Mouse (Mus musculus): ENCODE measurements at regions not wholly inside any gene's neighbourhood (a gene's known extent, or its start where the extent isn't known, plus 50 kb on each side); places are given as distances from the start of the nearest gene placed in this dataset.

DNA sequence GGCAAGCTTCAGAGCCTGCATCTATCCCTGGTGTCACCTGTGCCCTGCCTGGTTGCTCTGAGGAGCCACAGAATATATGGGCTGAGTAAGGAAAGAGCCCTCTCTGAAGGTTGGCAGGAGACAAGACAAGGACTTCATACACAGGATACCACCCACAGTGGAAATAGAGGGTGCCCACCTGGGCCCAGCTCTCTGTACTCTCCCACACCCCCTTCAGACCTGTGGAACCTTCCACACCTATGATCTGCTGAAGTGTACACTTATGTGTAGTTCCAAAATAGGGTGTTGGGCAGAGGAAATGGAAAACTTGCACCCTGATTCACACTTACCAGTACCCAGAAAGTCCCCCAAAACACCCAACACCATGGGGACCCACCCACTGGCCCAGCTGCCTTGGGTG lies 135.2 kb downstream of the Rplp1 start:
- intact Hi-C loops (cut with DNase I) = no loop called here
- DNase-seq (ENCODE audit: low spot score in 2 of 2) = no peak

DNA sequence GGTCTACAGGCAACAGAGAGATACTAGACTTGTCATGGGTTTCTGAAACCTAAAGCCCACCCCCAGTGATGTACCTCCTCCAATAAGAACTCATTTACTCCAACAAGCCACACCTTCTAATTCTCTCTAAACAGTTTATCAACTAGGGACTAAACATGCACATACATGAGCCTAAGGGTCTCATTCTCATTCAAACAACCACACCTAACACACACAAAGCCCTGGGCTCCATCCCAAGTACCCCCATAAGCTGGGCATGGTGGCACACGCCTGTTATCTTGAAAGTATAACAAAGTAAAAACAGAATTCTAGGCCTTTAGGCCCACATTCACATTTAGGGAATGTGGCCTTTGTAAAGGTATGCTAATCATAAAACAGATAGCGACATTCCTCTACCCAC lies 137.9 kb downstream of the Rplp1 start:
- DNase-seq (ENCODE audit: low spot score in 2 of 2) = no peak
- intact Hi-C loops (cut with DNase I) = no loop called here

DNA sequence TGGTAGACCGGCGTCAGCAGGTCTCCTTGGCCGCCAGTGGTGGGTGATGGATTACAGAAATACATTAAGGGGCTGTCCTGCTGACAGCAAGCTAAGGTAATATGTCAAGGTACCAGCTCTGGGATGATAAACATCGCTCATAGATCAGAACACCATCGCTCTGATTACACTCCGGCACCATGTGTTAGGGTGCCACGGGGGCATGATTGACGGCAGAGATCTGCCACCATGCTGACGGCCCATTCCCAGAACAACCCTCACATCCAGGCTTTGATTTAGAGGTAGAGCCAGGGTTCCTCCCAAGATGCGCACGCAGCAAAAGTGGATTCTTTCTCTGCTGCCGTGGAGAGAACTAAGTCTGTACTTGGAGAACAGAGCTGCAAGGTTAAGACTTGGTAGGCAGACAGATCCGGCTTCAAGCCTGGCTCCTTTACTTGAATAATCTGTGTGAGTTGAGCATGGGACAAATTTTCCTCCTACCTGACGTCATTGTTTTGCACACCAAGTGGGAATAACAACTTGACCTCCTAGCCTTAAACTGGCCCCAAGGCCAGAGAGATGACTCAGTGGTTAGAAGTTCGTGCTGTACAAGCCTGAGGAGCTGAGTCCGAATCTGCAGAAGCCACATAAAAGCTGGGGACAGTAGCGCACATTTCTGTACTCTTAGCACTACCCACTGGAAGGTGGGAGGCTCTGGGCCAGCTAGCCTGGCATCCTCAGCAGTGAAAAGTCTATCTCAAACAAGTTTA lies 144.0 kb downstream of the Rplp1 start:
- intact Hi-C loops (cut with DNase I) = no loop called here

DNA sequence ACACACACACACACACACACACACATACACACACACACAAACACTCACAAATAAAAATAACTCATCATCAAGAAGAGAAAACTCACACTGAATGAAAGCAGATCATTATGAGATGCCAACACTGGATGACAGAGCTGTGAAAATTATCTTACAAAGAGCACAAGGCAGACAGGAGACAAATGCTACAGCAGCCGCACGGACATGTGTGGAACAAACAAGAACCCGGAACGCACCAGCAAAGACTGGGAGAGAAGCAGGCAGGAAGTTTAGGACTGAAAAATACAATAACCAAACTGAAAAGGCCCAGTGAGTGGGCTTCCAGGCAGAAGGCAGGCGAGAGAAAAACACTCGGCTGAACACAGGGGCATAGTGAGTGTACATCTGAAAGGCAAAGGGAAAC lies 148.2 kb downstream of the Rplp1 start:
- DNase-seq (ENCODE audit: low spot score in 2 of 2) = peak in 1 of 2 experiments; percentile 35
- intact Hi-C loops (cut with DNase I) = no loop called here

More for the DNA sequence above, 144.0 kb downstream of the Rplp1 start:
- no peak for DNase-seq (ENCODE audit: low spot score in 2 of 2)

DNA sequence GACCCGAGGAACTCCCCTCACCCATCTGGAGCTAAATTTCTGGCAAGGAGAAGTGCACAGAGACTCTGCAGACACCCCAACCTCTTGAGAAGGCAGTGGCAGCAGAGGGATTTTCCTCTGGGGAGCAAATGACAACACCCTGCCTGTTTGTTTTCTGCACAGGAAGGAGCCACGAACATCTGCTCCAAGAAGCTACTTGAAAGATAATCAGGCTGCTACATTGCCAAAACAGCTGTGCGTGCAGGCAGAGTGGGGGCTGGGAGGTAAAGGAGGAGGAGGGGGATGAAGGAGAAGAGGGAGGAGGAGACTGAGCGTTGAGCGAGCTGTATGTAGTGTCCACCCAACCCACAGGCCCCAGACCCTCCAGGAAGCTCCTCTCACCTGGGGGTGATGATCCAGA lies 149.0 kb downstream of the Rplp1 start:
- no peak for DNase-seq (ENCODE audit: low spot score in 2 of 2)
- intact Hi-C loops (cut with DNase I) = no loop called here

DNA sequence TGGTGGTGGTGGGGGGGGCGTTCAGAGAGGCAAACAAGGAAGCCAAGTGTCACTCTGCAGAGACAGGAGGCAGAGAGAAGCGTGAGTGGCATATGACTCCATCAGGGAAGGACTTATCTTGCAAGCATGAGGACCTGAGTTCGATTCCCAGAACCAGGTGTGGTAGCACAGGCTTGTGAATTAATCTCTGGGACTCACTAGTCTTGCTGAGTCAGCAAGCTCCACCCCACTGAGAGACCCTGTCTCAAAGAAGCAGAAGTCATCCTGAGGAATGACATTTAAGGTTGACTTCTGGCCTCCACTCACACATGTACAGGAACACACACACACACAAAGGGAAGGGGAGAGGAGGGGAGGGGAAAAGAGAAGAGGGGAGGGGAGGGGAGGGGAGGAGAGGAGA lies 156.5 kb downstream of the Rplp1 start:
- intact Hi-C loops (cut with DNase I) = no loop called here
- no peak for DNase-seq (ENCODE audit: low spot score in 2 of 2)

DNA sequence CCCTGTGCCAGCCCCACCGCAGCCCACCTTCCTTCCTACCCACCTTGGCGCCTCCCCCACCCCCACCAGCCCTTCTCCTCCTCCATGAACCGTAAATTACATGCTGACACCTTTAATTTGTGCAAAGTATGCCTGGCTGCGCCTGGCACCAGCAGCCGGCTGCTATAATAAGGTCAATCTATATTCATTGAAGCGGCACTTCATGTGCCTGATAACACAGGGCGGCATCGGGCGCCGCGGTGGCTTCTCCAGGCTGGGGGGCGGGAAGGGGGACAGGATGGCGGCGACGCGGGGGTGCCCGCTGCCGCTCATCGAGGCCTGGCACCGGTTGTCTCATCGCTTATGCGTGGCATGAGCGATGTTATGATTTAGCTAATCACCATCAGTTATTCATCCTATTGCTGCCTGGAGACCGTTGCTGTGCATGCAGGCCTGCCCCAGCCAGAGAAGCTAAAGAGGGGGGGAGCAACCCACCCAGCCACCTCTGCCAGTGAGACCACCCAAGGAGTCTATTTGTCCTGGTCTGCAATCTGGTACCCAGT lies 157.5 kb downstream of the Rplp1 start:
- intact Hi-C loops (cut with DNase I) = no loop called here
- peak; percentile 41 to 61 for DNase-seq (ENCODE audit: low spot score in 2 of 2)

DNA sequence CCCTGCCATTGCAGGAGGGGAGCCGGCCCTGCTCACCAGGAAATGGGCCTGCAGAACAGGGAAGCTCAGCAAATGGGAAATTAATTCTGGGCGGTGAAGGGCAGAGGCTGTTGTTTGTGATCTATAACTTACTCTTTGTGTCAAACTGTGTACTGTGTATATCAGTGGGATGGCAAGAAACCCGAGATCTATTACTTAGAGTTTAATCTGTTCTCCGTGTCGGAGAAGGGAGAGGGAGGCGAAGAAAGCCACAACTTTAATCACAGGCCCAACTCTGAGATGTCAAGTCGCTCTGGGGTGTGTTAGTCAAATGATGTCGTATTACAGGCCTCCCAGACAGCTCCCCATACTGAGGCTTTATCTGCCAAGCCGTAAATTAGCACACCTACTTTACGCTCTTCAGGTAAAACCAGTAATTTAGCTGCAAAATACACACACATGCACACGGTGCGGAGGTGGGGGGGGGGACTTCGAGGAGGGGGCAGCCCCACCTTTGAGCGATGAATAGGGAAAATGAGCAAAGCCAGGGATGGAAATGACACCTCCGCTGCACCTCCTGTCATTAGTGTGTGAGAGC lies 158.0 kb downstream of the Rplp1 start:
- intact Hi-C loops (cut with DNase I) = no loop called here
- no peak for DNase-seq (ENCODE audit: low spot score in 2 of 2)

DNA sequence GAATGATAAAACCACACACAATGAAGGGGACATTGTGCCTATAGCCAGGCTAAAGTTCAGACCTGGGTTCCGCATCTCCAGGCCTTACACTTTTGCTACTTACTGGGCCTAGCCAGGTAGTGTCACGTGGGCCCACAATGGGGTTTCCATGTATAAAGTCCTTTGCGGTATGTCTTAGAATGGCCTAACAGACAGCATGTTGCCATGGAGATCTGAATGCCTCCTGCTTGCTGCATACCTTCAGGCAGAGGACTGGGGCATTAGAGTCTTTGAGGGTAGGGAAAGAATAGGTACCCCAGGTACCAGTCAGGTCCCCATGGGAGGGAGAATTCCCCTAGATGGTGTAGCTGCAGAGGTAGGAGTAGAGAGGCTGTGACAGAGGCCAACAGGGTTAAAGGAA lies 159.0 kb downstream of the Rplp1 start:
- no peak for DNase-seq (ENCODE audit: low spot score in 2 of 2)
- intact Hi-C loops (cut with DNase I) = no loop called here

DNA sequence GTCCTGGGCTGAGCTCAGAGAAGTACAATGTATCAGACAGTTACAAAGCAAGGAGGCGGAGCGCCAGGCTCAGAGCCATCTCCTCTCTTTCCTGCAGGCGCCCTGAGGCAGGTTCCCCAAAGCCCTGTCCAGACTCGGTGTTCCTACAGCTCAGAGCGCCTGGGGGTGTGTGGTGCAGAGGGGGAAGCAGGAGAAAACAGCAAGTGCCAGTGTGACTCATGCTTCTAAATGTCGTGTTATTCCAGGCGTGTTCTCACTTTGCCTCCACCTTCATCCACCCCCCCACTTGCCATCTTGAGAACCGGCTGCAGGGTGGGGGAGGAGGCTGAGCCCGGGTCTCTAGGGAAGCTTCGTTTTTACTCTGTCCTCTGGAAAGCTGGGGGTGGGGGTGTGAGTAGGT lies 160.5 kb downstream of the Rplp1 start:
- intact Hi-C loops (cut with DNase I) = no loop called here

DNA sequence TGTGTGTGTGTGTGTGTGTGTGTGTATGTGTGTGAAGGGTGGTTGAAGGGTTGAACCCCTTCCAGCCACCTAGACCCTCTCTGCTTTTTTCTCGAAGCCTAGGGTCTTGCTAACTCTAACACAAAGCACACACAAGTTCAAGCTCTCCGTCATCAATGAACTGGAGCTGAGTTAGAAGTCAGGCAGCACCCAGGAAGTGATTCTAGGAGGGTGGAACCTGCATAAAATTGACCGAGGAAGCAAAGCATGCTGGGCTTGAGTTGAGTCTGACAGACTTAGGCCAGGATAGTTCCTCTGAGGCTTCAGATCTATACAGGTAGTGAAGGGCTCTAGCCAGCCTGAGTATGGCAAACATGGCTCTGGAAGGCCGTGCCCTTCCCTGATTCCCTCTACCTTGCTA lies 165.1 kb downstream of the Rplp1 start:
- DNase-seq (ENCODE audit: low spot score in 2 of 2) = no peak
- intact Hi-C loops (cut with DNase I) = no loop called here

More for the DNA sequence above, 160.5 kb downstream of the Rplp1 start:
- peak; percentile 79 to 93 for DNase-seq (ENCODE audit: low spot score in 2 of 2)

DNA sequence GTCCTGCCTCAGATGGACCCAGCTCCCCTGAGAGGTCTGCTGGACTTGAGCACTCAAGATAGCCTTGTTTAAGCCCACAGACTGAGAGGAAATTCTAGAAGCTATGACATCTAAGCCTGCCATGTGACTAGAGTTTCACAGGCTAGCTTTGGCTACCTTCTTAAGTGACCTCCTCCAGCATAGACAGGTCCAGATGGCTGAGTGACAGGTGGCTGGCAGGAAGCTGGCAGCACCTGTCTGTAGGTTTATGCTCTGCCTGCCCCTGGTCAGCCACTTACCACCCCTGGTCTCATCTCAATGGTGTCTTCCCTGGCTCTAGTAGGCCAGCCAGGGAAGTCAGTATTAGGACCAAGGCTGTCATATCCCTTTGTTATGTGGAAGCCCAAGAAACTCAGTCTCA lies 165.9 kb downstream of the Rplp1 start:
- no peak for DNase-seq (ENCODE audit: low spot score in 2 of 2)
- intact Hi-C loops (cut with DNase I) = no loop called here

DNA sequence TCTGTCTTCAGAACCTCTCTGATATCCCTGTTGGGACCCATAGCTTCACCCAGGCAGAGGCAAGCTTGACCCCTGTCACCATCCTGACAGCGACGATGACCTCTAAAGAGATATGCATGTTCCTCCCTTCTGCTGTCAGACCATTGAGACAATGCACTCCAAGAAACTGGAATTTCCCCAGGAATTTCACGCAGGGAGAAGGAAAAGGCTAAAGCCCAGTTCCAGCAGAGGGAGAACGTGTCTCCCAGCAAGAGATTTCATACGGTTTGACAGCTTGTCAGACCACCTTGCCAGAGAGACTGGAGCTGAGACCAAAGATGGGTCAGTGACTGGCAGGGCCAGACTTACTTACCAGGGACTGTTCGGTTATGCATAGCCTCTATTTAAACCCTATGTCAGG lies 167.9 kb downstream of the Rplp1 start:
- intact Hi-C loops (cut with DNase I) = no loop called here

DNA sequence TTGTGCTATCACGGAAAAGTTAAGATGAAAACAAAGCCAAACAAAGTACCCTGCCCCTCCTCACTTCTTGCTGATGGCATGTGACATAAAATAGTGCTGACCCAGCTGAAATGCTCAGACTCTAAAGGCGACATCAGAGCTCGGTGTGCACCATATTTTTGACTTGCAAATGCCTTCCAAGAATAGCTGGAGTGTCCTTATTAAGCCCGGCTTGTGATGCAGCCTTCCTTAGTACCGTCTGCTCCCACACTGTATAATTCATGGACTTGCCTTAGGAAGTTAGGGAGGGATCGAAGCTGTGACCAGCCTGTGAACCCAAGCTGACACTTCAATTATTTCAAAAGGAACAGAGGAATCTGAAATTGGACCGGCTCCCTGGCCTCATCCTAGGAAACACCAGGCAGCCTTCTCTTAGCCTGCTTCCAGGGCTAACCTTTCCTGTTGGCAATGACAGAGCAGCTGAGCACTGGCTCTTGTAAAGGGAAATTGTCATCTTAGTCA lies 169.0 kb downstream of the Rplp1 start:
- intact Hi-C loops (cut with DNase I) = no loop called here
- DNase-seq (ENCODE audit: low spot score in 2 of 2) = peak; percentile 58 to 73

More for the DNA sequence above, 167.9 kb downstream of the Rplp1 start:
- no peak for DNase-seq (ENCODE audit: low spot score in 2 of 2)

DNA sequence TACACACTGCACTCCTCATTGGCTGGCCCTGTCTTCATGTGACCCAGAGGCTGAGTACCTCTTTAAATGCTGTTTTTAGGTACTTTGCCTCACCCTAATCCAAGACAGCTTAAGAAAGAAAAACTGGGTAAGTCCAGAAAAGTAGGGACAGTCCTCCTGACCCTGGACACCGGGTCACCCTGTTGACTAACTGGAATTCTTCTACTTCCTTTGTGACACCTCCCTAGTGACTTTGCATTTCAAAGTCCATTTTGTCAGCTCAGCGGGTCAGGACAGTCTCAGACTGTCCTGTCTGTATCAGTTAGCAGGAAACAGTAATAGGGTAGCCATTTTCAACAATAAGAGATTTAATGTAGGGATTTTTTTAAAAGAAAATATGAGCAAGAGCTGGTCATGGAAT lies 180.8 kb downstream of the Rplp1 start:
- DNase-seq (ENCODE audit: low spot score in 2 of 2) = no peak
- intact Hi-C loops (cut with DNase I) = no loop called here

DNA sequence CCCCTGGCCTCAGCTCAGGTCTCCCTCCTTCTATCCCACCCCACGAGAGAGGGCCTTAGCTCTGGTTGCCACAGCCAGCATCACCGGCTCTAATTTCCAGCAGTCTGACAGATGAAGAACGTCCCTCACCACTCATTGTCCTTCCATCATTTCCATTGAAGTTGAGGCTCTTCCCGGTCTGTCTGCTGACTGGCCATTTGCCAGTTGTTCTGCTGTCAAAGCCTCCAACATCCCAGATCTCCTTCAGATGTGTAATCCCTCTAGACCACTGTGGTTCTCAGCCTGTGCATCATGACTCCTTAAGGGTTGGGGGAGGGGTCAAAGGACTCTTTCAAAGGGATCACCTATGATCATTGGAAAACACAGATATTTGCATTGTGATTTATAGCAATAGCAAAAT lies 181.6 kb downstream of the Rplp1 start:
- DNase-seq (ENCODE audit: low spot score in 2 of 2) = no peak
- intact Hi-C loops (cut with DNase I) = no loop called here

DNA sequence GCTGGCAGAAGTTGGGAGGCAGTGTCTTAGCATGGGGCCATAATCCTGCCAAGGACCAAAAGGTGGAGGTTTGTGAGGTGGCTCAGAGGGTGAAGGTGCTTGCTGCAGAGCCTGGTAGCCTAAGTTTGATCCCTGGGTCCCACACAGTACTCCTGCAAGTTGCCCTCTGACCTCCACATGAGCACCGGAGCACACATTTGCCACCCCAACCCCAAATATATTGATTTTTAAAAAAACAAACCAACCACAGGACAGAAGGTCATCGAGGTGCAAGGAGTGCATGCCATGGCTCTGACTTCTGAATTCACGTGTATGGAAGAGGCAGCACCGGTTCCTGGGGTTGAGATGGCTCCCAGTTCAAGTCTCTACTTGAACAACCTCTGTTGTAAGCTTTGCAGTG lies 186.2 kb downstream of the Rplp1 start:
- intact Hi-C loops (cut with DNase I) = no loop called here

DNA sequence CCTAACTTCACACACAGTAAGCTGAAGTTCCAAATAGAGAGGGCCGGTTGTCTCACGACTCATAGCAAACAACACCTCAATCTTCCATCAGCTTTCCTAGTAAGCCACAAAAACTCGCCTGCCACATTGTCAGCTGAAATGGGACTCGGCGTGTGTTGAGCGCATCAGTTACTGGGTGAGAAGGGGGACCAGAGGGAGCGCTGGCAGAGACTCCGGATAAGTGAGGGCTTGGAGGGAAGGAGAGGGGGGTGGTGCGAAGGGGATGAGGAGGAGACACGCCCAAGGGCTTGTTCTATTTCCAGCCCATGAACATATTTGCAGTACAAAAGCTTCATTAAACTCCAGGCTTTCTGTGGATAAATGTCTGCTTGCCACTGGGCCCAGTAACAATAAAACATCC lies 186.7 kb downstream of the Rplp1 start:
- DNase-seq (ENCODE audit: low spot score in 2 of 2) = peak; percentile 29 to 38
- intact Hi-C loops (cut with DNase I) = no loop called here

More for the DNA sequence above, 186.2 kb downstream of the Rplp1 start:
- no peak for DNase-seq (ENCODE audit: low spot score in 2 of 2)

DNA sequence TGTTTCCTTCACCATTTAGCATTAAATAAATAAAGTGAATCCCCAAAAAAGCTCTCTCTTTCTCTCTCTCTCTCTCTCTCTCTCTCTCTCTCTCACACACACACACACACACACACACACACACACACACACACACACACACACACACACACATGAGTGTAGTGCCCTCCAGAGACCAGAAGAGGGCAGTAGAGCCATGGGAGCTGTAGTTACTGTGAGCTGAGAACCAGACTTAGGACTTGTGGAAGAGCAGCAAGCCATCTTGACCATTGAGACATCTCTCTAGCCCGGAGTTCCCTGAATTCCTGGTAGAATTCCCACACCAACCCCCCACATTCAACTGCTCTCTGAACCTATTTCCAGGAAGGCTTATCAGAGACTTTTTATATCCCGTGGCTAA lies 190.3 kb downstream of the Rplp1 start:
- intact Hi-C loops (cut with DNase I) = no loop called here
- DNase-seq (ENCODE audit: low spot score in 2 of 2) = no peak

DNA sequence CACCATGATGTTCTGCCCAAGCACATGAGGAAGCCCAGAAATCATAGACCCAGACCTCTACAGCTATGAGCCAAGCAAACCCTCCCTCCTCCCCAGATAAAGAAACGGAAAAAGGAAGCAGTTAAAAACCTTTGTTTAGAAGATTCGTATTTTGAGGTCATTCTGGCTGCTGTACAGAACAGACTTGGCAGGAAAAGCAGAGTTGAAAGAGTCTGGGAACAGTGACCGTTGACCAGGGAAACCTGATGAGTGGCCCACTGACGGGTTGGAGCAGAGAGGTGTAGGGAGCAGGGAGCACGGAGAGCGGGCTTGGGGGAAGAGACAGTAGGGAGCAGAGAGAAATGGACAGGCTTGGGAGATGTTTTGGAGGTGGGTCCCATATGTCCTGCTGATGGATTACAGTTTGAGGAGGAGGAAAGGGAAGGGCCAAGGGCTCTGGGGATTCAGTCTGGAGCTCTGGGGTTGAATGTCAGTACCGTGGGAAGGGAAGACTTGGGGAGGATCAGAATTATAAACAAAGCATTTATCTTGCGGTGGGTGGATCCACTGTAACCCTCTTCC lies 191.2 kb downstream of the Rplp1 start:
- DNase-seq (ENCODE audit: low spot score in 2 of 2) = no peak
- intact Hi-C loops (cut with DNase I) = no loop called here

DNA sequence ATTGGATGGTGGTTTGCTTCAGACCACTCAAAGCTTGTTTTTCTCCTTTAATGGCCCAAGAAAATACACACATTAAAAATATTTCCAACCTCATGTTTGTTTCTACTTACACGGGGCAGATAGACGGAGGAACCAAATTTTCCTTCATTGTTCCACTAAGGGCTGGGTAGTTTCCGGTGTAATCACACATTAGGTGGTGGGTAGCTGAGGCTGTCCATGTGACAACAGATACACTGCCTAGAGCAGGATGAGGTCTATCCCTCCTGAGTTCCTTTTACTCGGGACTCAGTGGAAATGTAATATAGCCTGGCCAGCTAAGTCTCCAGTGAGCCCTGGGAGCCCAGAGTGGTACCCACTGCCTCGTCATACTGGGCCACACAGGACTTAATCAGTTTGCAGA lies 192.5 kb downstream of the Rplp1 start:
- intact Hi-C loops (cut with DNase I) = no loop called here
- DNase-seq (ENCODE audit: low spot score in 2 of 2) = no peak

Measured in left cerebral cortex, postnatal 14 days (tissue).